Mouse (Mus musculus) heart, embryonic 12.5 days (tissue): ENCODE results near the gene C87436. TPM values are rescaled to one million over a fixed set of nuclear protein-coding genes. Genes with fewer than 3 reads are reported as not detected.

Experiments
- ATAC-seq: fragments of 200-750 bp; cut with Nextera tagmentation; 2 replicates; pipeline ENCODE4 v1.8.0; 2017; ENCODE audit warnings: moderate TSS enrichment, moderate library complexity; ENCODE audit not compliant: insufficient number of reproducible peaks, low FRiP score
- H3K27ac ChIP-seq: fragments of 300-500 bp; sonication (generic); 2 replicates; pipeline ENCODE4 v1.5.1; 2016; ENCODE audit warnings: mild to moderate bottlenecking, moderate library complexity; ENCODE audit not compliant: poor library complexity, severe bottlenecking
- H3K27me3 ChIP-seq: fragments of 300-500 bp; sonication (generic); replicated peaks from 2 replicates; pipeline ENCODE4 v1.6.1; 2016; ENCODE audit warnings: mild to moderate bottlenecking, moderate library complexity
- H3K36me3 ChIP-seq: fragments of 300-500 bp; sonication (generic); 2 replicates; pipeline ENCODE4 v1.6.1; 2016; ENCODE audit warnings: mild to moderate bottlenecking, moderate library complexity
- H3K4me1 ChIP-seq: fragments of 300-500 bp; sonication (generic); replicated peaks from 2 replicates; pipeline ENCODE4 v1.6.1; 2016; ENCODE audit warnings: mild to moderate bottlenecking
- H3K4me2 ChIP-seq: fragments of 300-500 bp; sonication (generic); 2 replicates; pipeline ENCODE4 v1.6.1; 2016; ENCODE audit warnings: mild to moderate bottlenecking, moderate library complexity
- H3K4me3 ChIP-seq: fragments of 300-500 bp; sonication (generic); 2 replicates; pipeline ENCODE4 v1.5.1; 2016; ENCODE audit warnings: mild to moderate bottlenecking
- H3K9ac ChIP-seq: fragments of 300-500 bp; sonication (generic); 2 replicates; pipeline ENCODE4 v1.6.1; 2016; ENCODE audit warnings: mild to moderate bottlenecking, moderate library complexity
- H3K9me3 ChIP-seq: fragments of 300-500 bp; sonication (generic); replicated peaks from 2 replicates; pipeline ENCODE4 v1.6.1; 2016; ENCODE audit warnings: mild to moderate bottlenecking, moderate library complexity
- WGBS: fragments of 180-500 bp; shearing (Covaris S2); methylation state at CpG from one replicate; pipeline ENCODE4 v1.1.7; 2016; 5-methylcytosine and 5-hydroxymethylcytosine counted together
- polyA plus RNA-seq: library from polyadenylated mRNA; unstranded; fragments of >200 nt; fragmentation: Nextera tagmentation; extraction: Ambion mirVana; gene quantifications from 2 replicates; pipeline ENCODE4 v1.2.1, GENCODE M21; 2016

C87436 gene
- polyA plus RNA-seq, 1 experiment from 2014 or later = 16.2 TPM

GRCm38 (mm10) chr6:86472100-86472955 lies 34.2 kb downstream of the C87436 start:
- Histone ChIP-seq H3K4me1 (peaks cover 37% of the 10 kb centered on the region), H3K9me3 (no peaks in the 10 kb centered on the region), H3K27me3 (no peaks in the 10 kb centered on the region), H3K4me3 (peak overlapping the region; percentile 33), H3K27ac (peak overlapping the region; percentile 87), H3K4me2 (peak overlapping the region; percentile 62), H3K36me3 (peaks cover 9% of the 10 kb centered on the region), H3K9ac (peak overlapping the region; percentile 73)
- peak; percentile 95 for ATAC-seq
- under 1% methylated on average over 55 of the region's 56 CpGs for WGBS

DNA sequence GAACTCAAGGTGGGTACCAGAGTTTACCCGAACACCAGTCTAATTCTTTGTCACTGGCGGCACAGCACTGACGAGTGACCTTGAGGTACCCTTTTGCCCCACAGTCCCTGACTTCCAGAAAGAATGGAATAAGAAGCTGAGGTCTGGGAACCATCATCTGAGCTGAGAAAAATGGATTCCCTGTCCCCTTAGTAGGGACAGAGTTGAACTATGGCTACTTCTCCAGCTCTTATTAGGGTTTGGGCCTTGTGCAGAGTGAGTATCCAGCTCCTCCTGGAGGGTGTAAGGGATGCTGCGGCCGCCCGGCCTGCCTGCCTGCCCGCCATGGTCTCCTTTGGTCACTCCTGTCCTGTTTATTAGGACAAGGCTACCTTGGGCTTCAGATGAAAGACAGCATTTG lies 34.9 kb downstream of the C87436 start:
- Histone ChIP-seq H3K27me3 (no peaks in the 10 kb centered on the region), H3K4me3 (peak overlapping the region; percentile 33), H3K36me3 (peaks cover 3% of the 10 kb centered on the region), H3K9me3 (no peaks in the 10 kb centered on the region), H3K4me2 (peak overlapping the region; percentile 62), H3K9ac (peak overlapping the region; percentile 73), H3K27ac (peak overlapping the region; percentile 87), H3K4me1 (peaks cover 44% of the 10 kb centered on the region)
- no peak for ATAC-seq
- WGBS = 69% methylated on average over 7 of the region's 7 CpGs

DNA sequence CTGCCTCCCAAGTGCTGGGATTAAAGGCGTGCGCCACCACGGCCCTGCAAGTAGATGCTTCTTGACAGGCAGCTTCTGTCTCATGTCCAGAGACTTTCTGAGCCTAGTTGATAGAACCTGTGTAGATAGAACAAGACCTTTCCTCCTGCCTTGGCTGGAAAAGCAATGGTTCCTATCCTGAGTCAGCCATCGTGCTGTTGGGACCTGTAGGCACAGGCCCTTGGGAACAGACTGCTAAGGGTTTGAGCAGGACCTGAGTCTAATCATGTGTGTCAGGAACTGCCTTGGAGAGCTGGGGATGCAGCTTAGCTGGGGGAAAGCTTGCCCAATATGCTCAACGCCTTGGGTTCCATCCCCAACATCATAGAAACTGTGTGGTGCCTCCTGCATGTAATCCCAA lies 35.9 kb downstream of the C87436 start:
- Histone ChIP-seq H3K4me3 (no peak overlapping the region), H3K27me3 (no peaks in the 10 kb centered on the region), H3K9me3 (no peaks in the 10 kb centered on the region), H3K9ac (no peak overlapping the region), H3K4me1 (peaks cover 54% of the 10 kb centered on the region), H3K4me2 (no peak overlapping the region), H3K36me3 (no peaks in the 10 kb centered on the region; the same call in none of the 2 replicates), H3K27ac (no peak overlapping the region)
- 92% methylated on average over 5 of the region's 5 CpGs for WGBS
- no peak for ATAC-seq

- Histone ChIP-seq H3K9ac (no peak overlapping the region), H3K27me3 (no peaks in the 10 kb centered on the region), H3K9me3 (no peaks in the 10 kb centered on the region), H3K27ac (peak overlapping the region; percentile 67), H3K4me3 (no peak overlapping the region), H3K4me1 (peaks cover 60% of the 10 kb centered on the region), H3K36me3 (no peaks in the 10 kb centered on the region; the same call in none of the 2 replicates), H3K4me2 (no peak overlapping the region)
- no peak for ATAC-seq
Measured at GRCm38 (mm10) chr6:86474646-86475181, 36.5 kb downstream of the C87436 start.

GRCm38 (mm10) chr6:86475462-86476167 lies 37.4 kb downstream of the C87436 start:
- H3K9me3 ChIP-seq = no peaks in the 10 kb centered on the region
- H3K36me3 ChIP-seq = no peaks in the 10 kb centered on the region
- ATAC-seq = no peak
- no peaks in the 10 kb centered on the region for H3K27me3 ChIP-seq
- H3K9ac ChIP-seq = no peak overlapping the region
- H3K4me3 ChIP-seq = no peak overlapping the region
- H3K27ac ChIP-seq = peak overlapping the region; percentile 67
- 49% methylated on average over 9 of the region's 9 CpGs for WGBS
- H3K4me2 ChIP-seq = no peak overlapping the region
- peaks cover 69% of the 10 kb centered on the region for H3K4me1 ChIP-seq

GRCm38 (mm10) chr6:86476931-86477330 lies 38.8 kb downstream of the C87436 start:
- WGBS = 60% methylated on average over 5 of the region's 5 CpGs
- H3K27me3 ChIP-seq = no peaks in the 10 kb centered on the region
- ATAC-seq = no peak
- no peaks in the 10 kb centered on the region for H3K9me3 ChIP-seq
- H3K4me1 ChIP-seq = peaks cover 75% of the 10 kb centered on the region
- peak overlapping the region; percentile 69 for H3K27ac ChIP-seq
- H3K4me2 ChIP-seq = no peak overlapping the region
- no peak overlapping the region for H3K4me3 ChIP-seq
- no peaks in the 10 kb centered on the region for H3K36me3 ChIP-seq
- no peak overlapping the region for H3K9ac ChIP-seq

- no peaks in the 10 kb centered on the region for H3K36me3 ChIP-seq
- H3K4me1 ChIP-seq = peaks cover 68% of the 10 kb centered on the region
- no peak overlapping the region for H3K4me2 ChIP-seq
- no peaks in the 10 kb centered on the region for H3K27me3 ChIP-seq
- no peak overlapping the region for H3K9ac ChIP-seq
- 0 out of 2 replicates have a peak overlapping the region, but pooled peaks have one; percentile 42 for H3K27ac ChIP-seq
- 61% methylated on average over 3 of the region's 3 CpGs for WGBS
- H3K4me3 ChIP-seq = no peak overlapping the region
- no peaks in the 10 kb centered on the region for H3K9me3 ChIP-seq
- ATAC-seq = peak; percentile 28; the same call in 1 of the 2 replicates
Measured at GRCm38 (mm10) chr6:86479311-86479710, 41.1 kb downstream of the C87436 start.

GRCm38 (mm10) chr6:86479816-86480188 lies 41.6 kb downstream of the C87436 start:
- Histone ChIP-seq H3K36me3 (no peaks in the 10 kb centered on the region), H3K9ac (no peak overlapping the region), H3K4me2 (no peak overlapping the region), H3K27ac (peak overlapping the region; percentile 75), H3K27me3 (no peaks in the 10 kb centered on the region), H3K4me1 (peaks cover 71% of the 10 kb centered on the region), H3K9me3 (no peaks in the 10 kb centered on the region), H3K4me3 (no peak overlapping the region)
- ATAC-seq = no peak

DNA sequence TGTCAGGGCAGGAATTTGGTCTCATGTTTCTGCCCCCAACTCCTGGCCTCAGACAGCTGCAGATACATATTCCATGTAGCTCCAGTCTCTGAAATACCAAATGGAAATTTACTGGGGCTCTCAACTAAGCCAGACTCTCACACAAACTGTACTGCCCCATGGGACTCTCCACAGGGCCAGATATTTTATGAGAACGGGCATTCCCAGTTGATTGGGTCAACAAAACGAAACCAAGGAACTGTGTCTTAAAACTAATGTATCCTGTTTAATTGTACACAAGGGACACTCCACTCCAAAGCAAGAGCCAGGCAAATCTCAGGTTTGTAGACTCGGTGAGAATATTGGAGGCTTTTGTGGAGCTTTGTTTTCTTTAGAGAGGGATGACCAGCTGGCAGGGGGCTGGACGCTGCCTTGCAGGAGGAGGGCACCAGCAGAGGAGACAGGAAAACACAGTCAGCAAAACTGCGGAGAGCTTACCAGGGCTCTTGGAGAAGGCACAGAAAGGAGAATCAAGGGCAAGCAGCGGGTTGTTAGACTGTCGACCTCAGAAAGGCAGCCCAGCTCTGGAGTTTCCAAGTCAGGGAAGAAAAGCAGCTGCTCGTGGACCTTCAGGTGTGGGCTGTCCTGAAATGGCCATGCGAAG lies 42.1 kb downstream of the C87436 start:
- Histone ChIP-seq H3K4me2 (peak overlapping the region; percentile 41), H3K4me3 (no peak overlapping the region), H3K27me3 (no peaks in the 10 kb centered on the region), H3K9ac (0 out of 2 replicates have a peak overlapping the region, but pooled peaks have one; percentile 54), H3K36me3 (no peaks in the 10 kb centered on the region), H3K27ac (peak overlapping the region; percentile 75), H3K4me1 (peaks cover 68% of the 10 kb centered on the region), H3K9me3 (no peaks in the 10 kb centered on the region)
- no peak for ATAC-seq
- WGBS = 29% methylated on average over 9 of the region's 9 CpGs

GRCm38 (mm10) chr6:86481871-86482270 lies 43.7 kb downstream of the C87436 start:
- Histone ChIP-seq H3K4me1 (peaks cover 55% of the 10 kb centered on the region), H3K27me3 (no peaks in the 10 kb centered on the region), H3K9ac (no peak overlapping the region), H3K4me3 (no peak overlapping the region), H3K4me2 (no peak overlapping the region), H3K36me3 (no peaks in the 10 kb centered on the region), H3K27ac (no peak overlapping the region), H3K9me3 (no peaks in the 10 kb centered on the region)
- 78% methylated on average over 5 of the region's 5 CpGs for WGBS
- no peak for ATAC-seq
